Mouse (Mus musculus): ENCODE results near the gene Ndufab1. TPM values are rescaled to one million over a fixed set of nuclear protein-coding genes. Genes with fewer than 3 reads are reported as not detected.
A peak's percentile ranks its signal among the peaks of the same experiment; 100 is the strongest.
"Not testable (repeated sequence)": the region's sequence is repeated elsewhere in the genome, so short reads cannot be mapped to it uniquely, and the experiment has no call there.

The Ndufab1 gene
- total RNA-seq (2021): 1,000 to 10,000 TPM; 1,393 to 1,403 TPM

GRCm38 (mm10) chr7:122101747-122102244 is at the start of gene Ndufab1:
Gene Ndufab1 (minus strand): TSS chr7:122101886.
- DNase-seq: peak; percentile 89 to 92
- intact Hi-C loops (cut with DNase I): loop anchor here (2.0 kb wide), 1 partner anchor 67 kb away; no protein-coding TSS in a partner anchor

- intact Hi-C loops (cut with DNase I): no loop called here
- no peak for DNase-seq
Measured at GRCm38 (mm10) chr7:122140991-122141390, 39.3 kb upstream of the Ndufab1 start.

DNA sequence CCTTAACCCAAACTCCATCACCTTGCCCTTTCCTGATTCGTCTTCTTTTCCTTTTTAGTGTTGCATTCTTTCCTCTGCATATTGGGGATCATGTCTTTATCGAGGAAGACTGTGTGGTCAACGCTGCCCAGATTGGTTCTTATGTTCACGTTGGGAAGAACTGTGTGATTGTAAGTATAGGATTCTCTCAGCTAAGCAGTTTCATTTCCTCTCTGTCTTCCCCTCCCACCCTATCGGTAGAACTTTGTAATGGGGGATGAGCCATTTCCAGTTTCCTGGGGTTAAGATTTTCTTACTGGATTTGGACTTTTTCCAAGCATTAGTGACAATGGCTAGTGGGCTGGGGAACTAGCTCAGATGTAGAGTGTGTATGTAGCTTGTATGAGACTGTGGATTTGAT is 36.5 kb upstream of the Ndufab1 start:
- no peak for DNase-seq
- intact Hi-C loops (cut with DNase I): no loop called here

DNA sequence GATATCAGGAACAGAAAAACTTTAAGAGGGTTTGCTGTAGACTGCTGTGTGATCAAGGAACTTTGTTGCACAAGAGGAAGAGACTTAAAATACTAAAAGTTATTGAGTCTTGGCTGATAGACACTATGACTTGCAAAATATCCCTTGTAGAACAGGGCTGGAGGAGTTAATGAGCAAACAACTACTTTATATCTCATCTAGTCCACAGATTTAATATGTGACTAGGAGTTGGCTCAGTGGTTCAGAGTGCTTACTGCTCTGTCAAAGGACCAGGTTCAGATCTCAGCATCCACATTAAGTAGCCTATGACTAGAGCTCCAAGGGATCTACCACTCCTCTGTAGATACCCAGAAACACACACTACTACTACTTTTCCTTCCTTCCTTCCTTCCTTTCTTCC is 35.4 kb upstream of the Ndufab1 start:
- DNase-seq: no peak
- intact Hi-C loops (cut with DNase I): no loop called here

DNA sequence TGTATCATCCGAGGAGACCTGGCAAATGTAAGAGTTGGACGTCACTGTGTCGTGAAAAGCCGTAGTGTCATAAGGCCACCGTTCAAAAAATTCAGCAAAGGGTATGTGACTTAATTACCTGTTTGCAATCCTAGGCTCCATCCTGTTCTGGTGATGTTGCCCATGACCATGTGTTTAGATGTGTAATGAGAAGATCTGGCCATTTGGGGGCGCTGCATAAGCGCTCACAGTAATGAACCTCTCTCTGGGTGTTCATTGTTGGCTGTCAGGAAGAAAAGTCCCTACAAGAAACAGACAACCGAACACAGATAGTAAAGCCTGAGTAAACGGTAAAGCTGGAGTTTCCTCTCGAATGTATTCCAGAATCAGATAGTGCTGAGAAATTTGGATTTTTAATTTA is 33.4 kb upstream of the Ndufab1 start:
- intact Hi-C loops (cut with DNase I): no loop called here
- DNase-seq: peak in 1 of 2 experiments; percentile 25

DNA sequence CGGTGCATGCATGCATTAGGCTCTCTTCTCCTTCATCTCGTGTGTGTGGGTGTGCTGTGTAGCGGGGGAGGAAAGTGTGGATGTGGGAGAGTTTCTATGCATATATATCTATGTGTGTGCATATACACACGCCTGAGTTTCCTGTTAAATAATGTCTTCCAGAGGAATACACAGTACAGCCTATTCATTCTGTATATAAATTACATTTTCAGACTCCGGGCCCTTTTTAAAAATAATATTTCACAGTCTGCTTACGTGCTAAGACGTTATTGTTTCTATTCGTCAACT is 31.6 kb upstream of the Ndufab1 start:
- intact Hi-C loops (cut with DNase I): loop anchor here (2.0 kb wide), 1 partner anchor 26 kb away; the partner anchor contains the start of gene Plk1
- no peak for DNase-seq

- intact Hi-C loops (cut with DNase I): loop anchor here (2.0 kb wide), 1 partner anchor 26 kb away; the partner anchor contains the start of gene Plk1
- DNase-seq: peak; percentile 99 to 100
Measured at GRCm38 (mm10) chr7:122132497-122133337, 31.0 kb upstream of the Ndufab1 start, which contains the start of the genes Palb2 and Dctn5. Gene Palb2 (minus strand): TSS chr7:122132985. Gene Dctn5 (plus strand): TSS chr7:122133041.

- intact Hi-C loops (cut with DNase I): loop anchor here (2.0 kb wide), 1 partner anchor 27 kb away; the partner anchor contains the start of gene Plk1
- no peak for DNase-seq
Measured at GRCm38 (mm10) chr7:122131834-122132233, 30.1 kb upstream of the Ndufab1 start.

DNA sequence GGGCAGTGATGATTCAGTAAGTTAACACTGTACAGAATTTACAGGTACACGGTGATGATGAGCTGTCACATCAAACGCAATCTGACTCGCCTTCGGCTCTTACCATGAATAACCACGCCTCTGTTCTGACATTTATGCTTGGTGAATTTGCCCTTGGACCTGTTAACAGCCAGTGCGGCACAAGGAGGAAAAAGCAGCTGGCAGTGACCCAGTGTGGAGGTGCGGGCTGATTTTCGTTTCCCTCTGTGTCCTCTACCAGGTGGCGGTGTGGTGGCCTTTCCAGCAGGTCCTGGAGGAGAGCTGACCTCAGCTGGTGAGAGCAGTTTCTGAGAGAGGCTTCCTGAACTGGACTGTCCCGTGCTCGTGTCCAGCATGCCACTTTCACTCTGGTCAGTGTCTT is 25.3 kb upstream of the Ndufab1 start:
- intact Hi-C loops (cut with DNase I): no loop called here
- DNase-seq: no peak

DNA sequence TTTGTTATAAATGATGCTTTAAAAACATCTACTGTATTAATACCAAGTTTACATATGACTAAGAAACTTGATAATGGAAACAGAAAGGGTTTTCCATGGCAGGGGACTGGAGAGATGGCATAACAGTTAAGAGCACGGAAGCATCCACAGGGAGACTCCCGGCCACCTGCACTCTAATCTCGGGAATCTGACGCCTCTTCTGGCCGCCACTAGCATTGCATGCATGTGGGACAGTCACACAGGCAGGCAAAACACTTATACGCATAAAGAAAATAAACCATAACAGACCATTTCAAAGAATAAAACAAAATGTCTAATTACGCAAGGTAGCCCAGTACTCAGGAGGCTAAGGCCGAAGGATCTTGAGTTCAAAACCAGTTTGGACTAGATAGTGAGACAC is 23.9 kb upstream of the Ndufab1 start:
- intact Hi-C loops (cut with DNase I): no loop called here
- no peak for DNase-seq

GRCm38 (mm10) chr7:122123518-122123917 is 21.8 kb upstream of the Ndufab1 start:
- no peak for DNase-seq
- intact Hi-C loops (cut with DNase I): no loop called here

GRCm38 (mm10) chr7:122108206-122108605 is 6.5 kb upstream of the Ndufab1 start:
- intact Hi-C loops (cut with DNase I): no loop called here
- DNase-seq: no peak

DNA sequence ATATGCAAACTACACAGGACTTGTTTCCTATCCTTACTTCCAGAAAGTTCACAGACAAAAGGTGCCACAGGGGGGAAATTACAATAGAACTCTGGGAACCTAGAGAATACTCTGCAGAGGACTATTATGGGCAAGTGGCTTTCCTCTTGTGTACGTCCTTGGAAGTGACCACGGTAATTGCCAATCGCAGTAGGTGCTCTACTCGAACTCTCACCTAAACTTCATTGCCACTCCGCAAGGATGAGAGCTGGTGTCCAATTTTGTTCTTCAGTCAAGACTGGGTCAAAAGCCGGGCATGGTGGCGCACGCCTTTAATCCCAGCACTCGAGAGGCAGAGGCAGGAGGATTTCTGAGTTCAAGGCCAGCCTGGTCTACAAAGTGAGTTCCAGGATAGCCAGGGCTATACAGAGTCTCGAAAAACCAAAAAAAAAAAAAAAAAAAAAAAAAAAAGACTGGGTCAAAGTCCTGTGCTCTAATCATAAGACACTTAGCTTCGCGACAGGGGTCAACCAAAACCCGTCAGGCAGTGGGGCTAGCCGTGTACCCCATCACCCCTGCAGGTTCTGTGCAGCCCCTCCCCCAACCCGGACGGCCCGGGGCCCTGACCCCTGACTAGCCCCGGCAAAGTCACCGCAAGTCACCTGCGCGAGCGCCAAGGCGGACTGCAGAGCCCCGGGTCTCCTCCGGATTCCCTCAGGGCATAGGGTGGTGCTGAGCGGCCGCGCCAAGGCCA is 506 bp downstream of the Ndufab1 start:
- intact Hi-C loops (cut with DNase I): loop anchor here (2.0 kb wide), 1 partner anchor 66 kb away; no protein-coding TSS in a partner anchor
- not testable (repeated sequence) for DNase-seq

DNA sequence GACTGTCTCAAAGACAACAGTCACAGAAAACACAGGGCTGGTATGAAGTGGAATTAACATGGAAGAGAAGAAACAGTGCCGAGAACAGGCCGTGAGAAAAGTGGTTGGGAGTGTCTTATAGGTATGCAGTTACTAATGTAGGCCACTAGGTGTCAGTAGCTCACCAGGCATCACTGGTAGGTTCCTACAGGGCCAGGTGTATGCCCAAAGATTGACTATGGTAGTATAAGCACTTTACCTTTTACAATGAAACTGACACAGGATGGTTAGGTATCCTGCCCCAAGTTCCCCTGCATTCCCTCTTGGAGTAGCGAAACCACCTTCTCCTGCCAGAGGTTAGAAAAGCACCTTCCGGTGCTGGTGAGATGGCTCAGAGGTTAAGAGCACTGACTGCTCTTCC is 2.5 kb downstream of the Ndufab1 start:
- intact Hi-C loops (cut with DNase I): no loop called here
- peak; percentile 44 to 54 for DNase-seq

DNA sequence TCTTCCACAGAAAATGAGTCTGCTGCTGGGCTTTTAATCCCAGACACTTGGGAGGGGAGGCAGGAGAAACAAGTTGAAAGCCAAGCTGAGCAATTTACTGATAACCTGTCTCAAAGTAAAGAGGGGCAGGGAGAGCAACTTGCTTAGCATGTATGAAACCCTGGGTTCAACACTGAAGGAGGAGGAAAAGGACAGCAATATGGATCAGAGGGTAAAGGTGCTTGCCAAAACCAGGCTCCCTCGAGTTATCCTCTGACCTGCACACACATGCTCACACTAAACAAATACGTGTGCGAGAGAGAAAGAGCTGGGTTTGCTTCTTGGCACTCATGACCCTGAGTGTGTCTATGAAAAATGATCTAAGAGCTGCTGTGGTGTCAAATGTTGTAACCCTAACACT is 3.7 kb downstream of the Ndufab1 start:
- intact Hi-C loops (cut with DNase I): no loop called here
- no peak for DNase-seq

GRCm38 (mm10) chr7:122094564-122095330 is 6.9 kb downstream of the Ndufab1 start:
- intact Hi-C loops (cut with DNase I): no loop called here

DNA sequence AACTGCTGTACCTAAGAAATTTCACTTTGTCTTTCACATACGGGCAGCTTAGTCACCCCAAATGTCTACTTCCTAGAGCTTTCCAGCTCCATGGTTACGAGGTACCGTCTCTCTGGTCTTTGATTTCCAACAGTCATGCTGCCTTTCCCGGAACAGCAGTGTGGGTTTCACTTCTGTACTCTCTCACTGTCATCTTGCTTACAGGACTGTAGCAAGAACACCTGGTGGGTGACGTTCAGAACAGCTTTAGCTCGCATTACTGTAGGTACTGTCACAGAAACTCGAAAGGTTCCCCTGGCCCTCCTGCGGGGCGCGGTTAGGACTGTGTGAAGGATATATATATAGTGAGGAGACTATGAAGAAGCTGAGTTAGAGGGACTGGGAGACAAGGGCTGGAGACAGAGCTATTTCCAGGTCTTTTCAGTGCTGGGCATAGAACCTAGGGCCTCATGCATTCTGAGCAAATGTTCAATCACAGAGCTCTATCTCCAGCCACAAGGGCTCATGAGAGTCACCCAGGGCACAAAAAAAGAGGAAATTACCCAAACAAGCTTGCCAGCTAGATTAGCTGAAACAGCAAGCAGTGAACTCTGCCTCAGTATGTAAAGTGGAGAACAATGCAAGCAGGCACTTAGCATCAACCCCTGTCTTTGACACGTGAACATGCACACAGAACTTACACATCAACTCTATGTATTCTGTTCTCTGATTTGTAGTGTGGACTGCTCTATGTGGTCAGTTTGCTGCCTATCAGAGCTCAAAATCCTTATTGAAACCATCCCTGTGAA is 14.3 kb downstream of the Ndufab1 start:
- intact Hi-C loops (cut with DNase I): no loop called here
- DNase-seq: no peak

More at GRCm38 (mm10) chr7:122094564-122095330, 6.9 kb downstream of the Ndufab1 start:
- DNase-seq: no peak

GRCm38 (mm10) chr7:122081071-122081470 is 20.6 kb downstream of the Ndufab1 start:
- intact Hi-C loops (cut with DNase I): no loop called here
- no peak for DNase-seq

DNA sequence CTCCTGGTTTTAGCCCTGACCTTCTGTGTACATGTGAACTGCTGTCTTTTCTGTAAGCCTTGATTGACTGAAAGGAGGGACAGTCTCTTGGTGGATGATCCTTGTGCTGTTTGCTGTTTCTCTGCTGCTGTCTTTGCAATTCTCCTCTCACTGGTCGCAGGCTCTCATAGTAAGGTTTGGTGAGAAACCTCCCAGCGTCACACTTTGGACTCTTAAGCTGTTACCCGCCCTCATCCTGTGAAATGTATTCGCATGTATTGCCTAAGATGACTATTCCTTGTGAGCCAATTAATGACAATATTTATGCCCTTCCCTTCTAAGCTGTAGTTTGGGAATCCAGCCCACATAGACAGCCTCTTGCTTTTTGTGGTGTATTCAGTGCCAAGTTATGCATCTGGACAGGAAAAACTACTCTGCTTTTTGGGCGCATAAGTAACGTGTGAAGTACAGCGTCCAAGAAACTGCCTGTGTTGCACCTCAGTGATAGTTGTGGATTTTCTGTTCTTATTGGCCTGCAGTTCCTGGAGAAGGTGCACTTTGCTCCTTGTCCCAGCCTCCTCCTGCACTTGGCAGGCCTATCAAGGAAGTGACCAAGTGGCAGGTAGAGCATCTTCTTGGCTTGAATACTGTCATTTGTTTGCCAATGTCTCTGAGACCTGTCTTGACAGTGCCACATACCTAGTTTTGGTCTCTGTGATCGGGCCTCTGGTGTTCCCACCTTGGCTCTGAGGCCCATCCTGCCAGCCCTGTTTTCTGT is 21.7 kb downstream of the Ndufab1 start:
- no peak for DNase-seq
- intact Hi-C loops (cut with DNase I): no loop called here

Data from heart, postnatal 10 days (tissue).